ENCODE assay signal across 11 mouse cellular contexts in the genomic region with DNA sequence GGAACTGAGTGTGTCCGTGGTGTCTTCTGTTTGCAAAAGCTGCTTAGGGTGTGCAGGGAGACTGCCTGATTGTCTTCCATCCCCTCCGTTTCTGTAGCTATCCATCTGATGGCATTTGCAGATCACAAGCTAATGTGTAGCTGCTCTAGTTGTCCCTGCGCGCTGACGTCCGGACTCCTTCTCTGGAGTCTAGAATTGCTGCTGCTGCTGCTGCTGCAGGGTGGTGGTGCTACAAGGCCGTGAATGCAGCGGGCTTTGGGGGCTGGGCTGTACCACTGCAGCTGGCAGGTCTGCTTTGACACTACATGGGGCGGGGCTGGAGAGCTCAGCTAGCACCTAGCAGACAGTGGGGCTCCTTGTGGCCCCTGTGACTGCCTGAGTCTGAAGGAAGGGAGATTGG. TPM values are rescaled to one million over a fixed set of nuclear protein-coding genes. Genes with fewer than 3 reads are reported as not detected.
A peak's percentile ranks its signal among the peaks of the same experiment; 100 is the strongest.
DNase-seq lines count a peak whose midpoint lies in the region; ATAC-seq lines count a peak whose summit lies in the region.
"Had no signal": no experiment of that assay in that cellular context is flagged by ENCODE, and none has a peak within 500 bp of the region (broad histone marks: within the 10 kb centered on the region; RNA-seq: fewer than 3 reads in every experiment).

No protein-coding gene starts in this region.

- H3K9me3 ChIP-seq in heart, embryonic 11.5 days (replicated peaks; ENCODE audit: control insufficient read depth, low read length): no peaks in the 10 kb centered on the region
- no peaks in the 10 kb centered on the region for H3K9me3 ChIP-seq in hindbrain, embryonic 12.5 days (replicated peaks)
- no peaks in the 10 kb centered on the region for H3K9me3 ChIP-seq in limb, embryonic 11.5 days (ENCODE audit: control insufficient read depth, low read length)

- no peak overlapping the region for H3K27ac ChIP-seq in heart, embryonic 11.5 days (ENCODE audit: low read depth, low read length)
- H3K27ac ChIP-seq in hindbrain, embryonic 12.5 days: peak overlapping the region; percentile 46; the same call in 1 of the 2 replicates
- H3K27ac ChIP-seq in limb, embryonic 11.5 days (replicated peaks; ENCODE audit: low read depth, low read length): no peak overlapping the region

- intact Hi-C loops in heart, postnatal 36 days (cut with DNase I): no loop called here

- H3K4me3 ChIP-seq in heart, embryonic 11.5 days (ENCODE audit: low read depth, low read length): no peak overlapping the region
- H3K4me3 ChIP-seq in hindbrain, embryonic 12.5 days: peak overlapping the region; percentile 66
- H3K4me3 ChIP-seq in limb, embryonic 11.5 days (ENCODE audit: low read depth, low read length): no peak overlapping the region
- H3K4me3 ChIP-seq: erythroblast, embryonic 14.5 days had no signal

- no peak for DNase-seq in heart, adult 18-20 months
- peak; percentile 75 for DNase-seq in embryo, embryonic 10 days (ENCODE audit: low spot score)
- peak; percentile 57 for DNase-seq in limb, embryonic 11.5 days (ENCODE audit: low spot score)
- peak; percentile 84 to 87 for DNase-seq in right cerebral cortex, postnatal 36 days (ENCODE audit: low spot score in 2 of 2)
- no peak for DNase-seq in natural killer cell, adult 2 months (ENCODE audit: low spot score in 2 of 2)
- no peak for DNase-seq in heart, postnatal 36 days

- H3K9ac ChIP-seq in heart, embryonic 11.5 days (ENCODE audit: low read depth, low read length): no peak overlapping the region
- H3K9ac ChIP-seq in hindbrain, embryonic 12.5 days: no peak overlapping the region
- no peak overlapping the region for H3K9ac ChIP-seq in limb, embryonic 11.5 days (ENCODE audit: low read length)

- peak overlapping the region; percentile 35; the same call in 1 of the 2 replicates for H3K4me2 ChIP-seq in heart, embryonic 11.5 days
- peak overlapping the region; percentile 84 for H3K4me2 ChIP-seq in hindbrain, embryonic 12.5 days (replicated peaks)
- H3K4me2 ChIP-seq in limb, embryonic 11.5 days (ENCODE audit: low read depth, severe bottlenecking): peak overlapping the region; percentile 7; the same call in 1 of the 2 replicates

- peaks cover 22% of the 10 kb centered on the region for H3K27me3 ChIP-seq in heart, embryonic 11.5 days (ENCODE audit: control insufficient read depth, insufficient read depth, low read length)
- peaks cover 34% of the 10 kb centered on the region for H3K27me3 ChIP-seq in hindbrain, embryonic 12.5 days
- H3K27me3 ChIP-seq in limb, embryonic 11.5 days (ENCODE audit: control insufficient read depth, insufficient read depth, low read length): peaks cover 23% of the 10 kb centered on the region

- WGBS in heart, embryonic 11.5 days (ENCODE audit: insufficient replicate concordance): under 1% methylated on average over 9 of the region's 9 CpGs
- WGBS in hindbrain, embryonic 12.5 days: 1% methylated on average over 9 of the region's 9 CpGs
- under 1% methylated on average over 9 of the region's 9 CpGs for WGBS in limb, embryonic 11.5 days

- no peaks in the 10 kb centered on the region for H3K36me3 ChIP-seq in heart, embryonic 11.5 days (ENCODE audit: control insufficient read depth, insufficient read depth, low read length)
- no peaks in the 10 kb centered on the region for H3K36me3 ChIP-seq in hindbrain, embryonic 12.5 days
- no peaks in the 10 kb centered on the region for H3K36me3 ChIP-seq in limb, embryonic 11.5 days (ENCODE audit: control insufficient read depth, insufficient read depth, low read length)

- H3K4me1 ChIP-seq in heart, embryonic 11.5 days (ENCODE audit: control insufficient read depth, insufficient read depth, low read length): peaks cover 6% of the 10 kb centered on the region; the same call in 1 of the 2 replicates
- H3K4me1 ChIP-seq in hindbrain, embryonic 12.5 days: peaks cover 11% of the 10 kb centered on the region; the same call in 1 of the 2 replicates
- H3K4me1 ChIP-seq in limb, embryonic 11.5 days (ENCODE audit: control insufficient read depth, insufficient read depth, low read length): 0 out of 2 replicates have a peak, but pooled peaks cover 6% of the 10 kb centered on the region

- ATAC-seq in heart, embryonic 11.5 days (replicated peaks; ENCODE audit: insufficient number of reproducible peaks, low FRiP score, low TSS enrichment): peak; percentile 52; the same call in 1 of the 2 replicates
- peak; percentile 62 for ATAC-seq in hindbrain, embryonic 12.5 days (ENCODE audit: low FRiP score)
- ATAC-seq in limb, embryonic 11.5 days (ENCODE audit: insufficient number of reproducible peaks, low FRiP score, low TSS enrichment, low read depth): no peak

RNA-seq across cellular contexts. Expression of gene Lrfn5, which starts 3.2 kb away (rescaled TPM):
- polyA plus RNA-seq in heart, embryonic 11.5 days (2014; fragmentation: Nextera tagmentation; extraction: Ambion mirVana): 0.30 and 0.34 TPM in 2 replicates
- total RNA-seq in heart, adult 18-20 months (2021): not detected
- 16.8 and 18.1 TPM in 2 replicates for polyA plus RNA-seq in hindbrain, embryonic 12.5 days (2016; fragmentation: Nextera tagmentation; extraction: Ambion mirVana)
- polyA plus RNA-seq in limb, embryonic 11.5 days (2014; fragmentation: Nextera tagmentation; extraction: Ambion mirVana): 0.41 and 0.76 TPM in 2 replicates
- total RNA-seq in heart, postnatal 36 days (2021): not detected
- total RNA-seq: neutrophil, adult 5-6 weeks had no signal
- polyA plus RNA-seq: C2C12; erythroblast, embryonic 14.5 days had no signal

Comparison
In these comparisons a context has a peak if more than half of its experiments do, and no peak if none do; other contexts are left out.
1. H3K4me2 ChIP-seq: peak in every context shown above with its lines; median percentile 84 in hindbrain, embryonic 12.5 days; 35 in heart, embryonic 11.5 days; 7 in limb, embryonic 11.5 days.
2. DNase-seq: peak in embryo, embryonic 10 days (single experiment), limb, embryonic 11.5 days (single experiment) and right cerebral cortex, postnatal 36 days (2 of 2); none in heart, adult 18-20 months (0 of 2), natural killer cell, adult 2 months (0 of 2) and heart, postnatal 36 days (0 of 2).
3. RNA of gene Lrfn5, which starts 3.2 kb away (polyA plus RNA-seq): 16.8 to 18.1 TPM in hindbrain, embryonic 12.5 days; 0.41 to 0.76 TPM in limb, embryonic 11.5 days and 0.30 to 0.34 TPM in heart, embryonic 11.5 days; every median in the first group is over 10 times any median in the second.